Mouse (Mus musculus): ENCODE measurements at regions not wholly inside any gene's neighbourhood (a gene's known extent, or its start where the extent isn't known, plus 50 kb on each side); places are given as distances from the start of the nearest gene placed in this dataset.

DNA sequence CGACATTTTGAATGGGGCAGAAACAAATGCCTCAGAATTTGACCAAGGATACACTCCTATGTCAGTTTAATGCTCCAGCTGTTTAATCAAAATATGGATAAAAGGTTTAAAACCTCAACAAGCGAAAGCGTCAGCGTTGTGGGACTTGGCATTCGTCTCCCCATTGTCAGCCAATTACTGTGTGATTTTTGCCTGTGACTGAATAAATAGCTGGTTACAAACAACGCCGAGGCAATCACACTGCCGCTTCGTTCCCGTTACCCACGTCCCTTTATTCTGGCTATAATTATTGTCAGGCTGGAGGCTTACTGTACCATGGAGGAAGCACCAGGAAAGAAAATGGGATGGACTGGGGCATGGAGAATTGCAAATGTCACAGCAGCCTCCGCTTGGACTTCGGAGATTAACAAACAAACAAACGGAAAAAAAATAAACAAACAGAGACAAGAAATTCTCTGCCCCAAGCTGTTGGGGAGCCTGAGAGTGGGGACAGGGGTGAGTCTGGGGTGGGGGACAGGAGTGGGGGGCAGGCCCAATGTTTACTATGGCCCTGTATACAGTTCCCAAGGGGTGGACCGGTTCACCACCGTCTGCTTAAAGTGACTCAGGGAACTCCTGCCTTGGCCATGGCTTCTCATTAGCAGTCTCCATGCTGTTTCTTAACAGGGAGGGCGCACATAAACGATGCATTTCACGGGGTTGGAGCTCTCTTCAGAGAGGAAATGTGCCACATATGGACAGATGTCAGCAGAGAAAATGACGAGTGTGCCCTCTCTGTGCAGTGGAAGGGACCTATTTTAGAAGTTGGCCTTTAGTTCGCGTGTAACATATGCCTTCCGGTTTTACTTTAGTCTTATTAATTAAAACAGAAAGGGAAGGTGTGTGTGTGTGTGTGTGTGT lies 125.8 kb upstream of the Irx5 start:
- Histone ChIP-seq H3K27me3 (replicated peaks; ENCODE audit: control insufficient read depth, insufficient read depth, low read length) (no peaks in the 10 kb centered on the region), H3K36me3 (ENCODE audit: control insufficient read depth, insufficient read depth, low read length) (no peaks in the 10 kb centered on the region), H3K27ac (ENCODE audit: insufficient read depth, low read depth, low read length) (no peak overlapping the region), H3K4me1 (ENCODE audit: control insufficient read depth, insufficient read depth, low read length) (no peaks in the 10 kb centered on the region), H3K4me3 (ENCODE audit: insufficient read depth, low read depth, low read length) (no peak overlapping the region)
- no peak for TF ChIP-seq CTCF (conservative IDR thresholded peaks at IDR 0.05; ENCODE audit: insufficient read depth, insufficient read length, low read depth, low read length)
- TF ChIP-seq POLR2A (IDR thresholded peaks at IDR 0.05; ENCODE audit: low read depth, low read length), result no peak
- DNase-seq, result no peak
- 70% methylated on average over 23 of the region's 23 CpGs for WGBS

DNA sequence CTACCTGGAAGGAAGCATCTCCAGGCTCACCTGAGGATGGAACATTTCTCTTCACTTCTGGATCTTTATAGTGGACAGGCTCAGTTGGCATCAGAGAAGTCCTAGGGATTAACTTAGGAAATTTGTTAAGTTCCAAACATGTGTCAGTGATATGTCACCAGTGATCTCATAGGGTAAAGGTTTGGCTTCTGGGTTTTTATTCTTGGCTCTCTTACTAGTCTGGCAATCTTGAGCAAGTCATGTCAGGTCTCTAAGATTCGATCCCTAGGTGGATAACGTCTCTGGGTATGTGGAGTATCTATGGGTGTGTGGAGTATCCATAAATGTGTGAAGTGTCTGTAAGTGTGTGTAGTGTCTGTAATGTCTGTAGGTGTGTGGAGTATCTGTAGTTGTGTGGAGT lies 127.9 kb upstream of the Irx5 start:
- H3K4me3 ChIP-seq (ENCODE audit: insufficient read depth, low read depth, low read length), result no peak overlapping the region
- 92% methylated on average over 2 of the region's 2 CpGs for WGBS
- no peak overlapping the region for H3K27ac ChIP-seq (ENCODE audit: insufficient read depth, low read depth, low read length)
- no peaks in the 10 kb centered on the region for H3K4me1 ChIP-seq (ENCODE audit: control insufficient read depth, insufficient read depth, low read length)
- TF ChIP-seq CTCF (conservative IDR thresholded peaks at IDR 0.05; ENCODE audit: insufficient read depth, insufficient read length, low read depth, low read length) (no peak), POLR2A (IDR thresholded peaks at IDR 0.05; ENCODE audit: low read depth, low read length) (no peak)
- no peak for DNase-seq
- no peaks in the 10 kb centered on the region for H3K36me3 ChIP-seq (ENCODE audit: control insufficient read depth, insufficient read depth, low read length)
- H3K27me3 ChIP-seq (replicated peaks; ENCODE audit: control insufficient read depth, insufficient read depth, low read length), result no peaks in the 10 kb centered on the region

DNA sequence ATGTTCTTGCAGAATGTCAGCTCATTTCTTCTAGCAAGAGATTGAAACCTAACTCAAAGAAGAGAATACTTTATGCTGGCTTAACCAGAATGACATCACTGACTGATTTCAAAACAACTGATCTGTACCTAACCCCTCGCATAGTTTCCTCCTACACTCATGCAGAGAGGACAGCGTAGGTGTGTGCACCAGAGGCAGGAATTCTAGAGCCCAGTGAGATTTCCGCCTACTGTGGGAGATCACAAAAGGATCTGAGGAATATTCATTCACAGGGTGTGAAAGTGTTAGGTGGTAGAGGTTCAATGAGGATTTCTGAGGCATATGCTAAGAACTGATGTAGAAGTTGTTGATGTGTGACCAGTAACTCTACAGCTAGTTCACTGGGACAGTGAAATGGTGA lies 132.5 kb upstream of the Irx5 start:
- Histone ChIP-seq H3K4me1 (ENCODE audit: control insufficient read depth, insufficient read depth, low read length) (no peaks in the 10 kb centered on the region), H3K27me3 (replicated peaks; ENCODE audit: control insufficient read depth, insufficient read depth, low read length) (no peaks in the 10 kb centered on the region), H3K27ac (ENCODE audit: insufficient read depth, low read depth, low read length) (no peak overlapping the region), H3K36me3 (ENCODE audit: control insufficient read depth, insufficient read depth, low read length) (no peaks in the 10 kb centered on the region), H3K4me3 (ENCODE audit: insufficient read depth, low read depth, low read length) (no peak overlapping the region)
- DNase-seq, result no peak
- TF ChIP-seq CTCF (conservative IDR thresholded peaks at IDR 0.05; ENCODE audit: insufficient read depth, insufficient read length, low read depth, low read length) (no peak), POLR2A (IDR thresholded peaks at IDR 0.05; ENCODE audit: low read depth, low read length) (no peak)
- WGBS, result 77% methylated on average over 3 of the region's 3 CpGs

DNA sequence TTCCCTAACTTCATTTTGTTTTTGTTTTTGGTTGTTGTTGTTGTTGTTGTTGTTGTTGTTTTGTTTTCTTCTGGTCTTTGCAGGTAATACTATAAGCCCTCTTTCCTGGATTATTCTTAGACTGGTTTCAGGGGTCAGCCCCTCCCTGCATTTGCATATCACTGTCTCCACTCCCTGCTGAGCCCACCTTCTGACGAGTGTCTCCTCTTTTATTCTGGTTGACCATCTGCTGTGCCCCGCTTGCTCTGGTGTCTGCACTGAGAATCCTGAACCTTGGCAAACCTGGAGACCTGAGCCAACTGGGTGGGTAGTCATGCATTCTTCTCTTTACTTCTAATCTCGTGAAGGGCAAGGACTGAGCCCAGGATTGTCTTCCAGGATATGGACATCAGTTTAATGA lies 134.4 kb upstream of the Irx5 start:
- WGBS, result 62% methylated on average over 3 of the region's 3 CpGs
- H3K4me1 ChIP-seq (ENCODE audit: control insufficient read depth, insufficient read depth, low read length), result no peaks in the 10 kb centered on the region
- TF ChIP-seq CTCF (conservative IDR thresholded peaks at IDR 0.05; ENCODE audit: insufficient read depth, insufficient read length, low read depth, low read length), result no peak
- TF ChIP-seq POLR2A (IDR thresholded peaks at IDR 0.05; ENCODE audit: low read depth, low read length), result no peak

DNA sequence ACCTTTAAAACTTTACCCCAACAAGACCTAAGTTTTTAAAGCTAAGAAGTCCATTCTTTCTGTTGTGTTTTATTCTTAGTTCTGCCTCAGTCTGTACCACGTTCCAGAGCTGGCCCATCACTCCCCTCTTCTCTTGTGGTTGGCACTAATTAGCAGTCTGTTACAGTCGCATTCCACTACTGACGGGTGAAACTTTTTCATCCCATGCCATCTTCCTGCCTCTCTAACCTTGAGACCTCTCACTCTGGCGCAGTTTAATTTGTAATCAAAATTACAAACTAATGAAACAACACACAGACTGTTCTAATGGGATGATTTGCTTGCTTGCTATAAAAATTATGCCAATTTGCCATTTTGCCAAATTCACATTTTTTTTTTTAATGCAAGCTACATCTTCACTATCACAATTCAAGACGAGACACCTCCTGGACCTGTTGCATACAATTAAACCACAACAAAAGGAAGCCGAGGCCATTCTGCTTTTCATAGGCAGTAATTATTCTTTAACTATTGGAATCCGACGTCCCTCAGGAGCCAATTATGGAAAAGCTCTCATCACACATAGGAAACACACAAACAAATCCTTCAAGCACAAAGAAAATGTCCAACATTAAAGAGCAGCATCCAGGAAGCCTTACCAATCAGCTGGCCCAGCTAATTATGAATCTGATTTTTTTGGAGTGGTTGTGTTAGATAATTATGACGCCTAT lies 138.1 kb upstream of the Irx5 start:
- WGBS, result 65% methylated on average over 9 of the region's 9 CpGs

More for the DNA sequence above, 134.4 kb upstream of the Irx5 start:
- Histone ChIP-seq H3K27me3 (replicated peaks; ENCODE audit: control insufficient read depth, insufficient read depth, low read length) (no peaks in the 10 kb centered on the region), H3K27ac (ENCODE audit: insufficient read depth, low read depth, low read length) (no peak overlapping the region), H3K4me3 (ENCODE audit: insufficient read depth, low read depth, low read length) (no peak overlapping the region), H3K36me3 (ENCODE audit: control insufficient read depth, insufficient read depth, low read length) (no peaks in the 10 kb centered on the region)
- DNase-seq, result no peak

DNA sequence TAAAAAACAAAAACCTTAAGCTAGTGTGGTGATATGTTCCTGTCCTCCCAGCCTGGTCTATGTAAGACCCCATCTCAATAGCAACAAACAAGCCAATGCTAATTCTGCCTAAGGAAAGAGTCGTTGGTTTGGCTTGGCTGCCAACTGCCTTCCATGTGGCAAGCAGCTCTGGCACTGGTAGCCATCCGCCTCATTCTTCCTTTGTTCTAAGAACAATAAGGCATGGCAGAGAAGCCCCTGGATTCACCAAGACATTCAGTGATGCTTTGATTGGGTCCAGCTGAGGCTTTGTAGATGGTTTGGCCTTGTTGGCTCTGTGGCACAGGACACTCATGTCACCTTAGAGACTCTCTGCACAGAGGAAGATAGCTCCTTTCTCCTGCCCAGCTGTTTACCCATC lies 139.9 kb upstream of the Irx5 start:
- no peak for TF ChIP-seq CTCF (conservative IDR thresholded peaks at IDR 0.05; ENCODE audit: insufficient read depth, insufficient read length, low read depth, low read length)
- WGBS, result 84% methylated on average over 2 of the region's 2 CpGs
- H3K27me3 ChIP-seq (replicated peaks; ENCODE audit: control insufficient read depth, insufficient read depth, low read length), result no peaks in the 10 kb centered on the region; the same call in 1 of the 2 replicates

More for the DNA sequence above, 138.1 kb upstream of the Irx5 start:
- TF ChIP-seq CTCF (conservative IDR thresholded peaks at IDR 0.05; ENCODE audit: insufficient read depth, insufficient read length, low read depth, low read length), result no peak
- TF ChIP-seq POLR2A (IDR thresholded peaks at IDR 0.05; ENCODE audit: low read depth, low read length), result no peak
- no peaks in the 10 kb centered on the region for H3K4me1 ChIP-seq (ENCODE audit: control insufficient read depth, insufficient read depth, low read length)
- DNase-seq, result no peak
- H3K4me3 ChIP-seq (ENCODE audit: insufficient read depth, low read depth, low read length), result no peak overlapping the region
- H3K27me3 ChIP-seq (replicated peaks; ENCODE audit: control insufficient read depth, insufficient read depth, low read length), result no peaks in the 10 kb centered on the region; the same call in 1 of the 2 replicates
- no peak overlapping the region for H3K27ac ChIP-seq (ENCODE audit: insufficient read depth, low read depth, low read length)
- H3K36me3 ChIP-seq (ENCODE audit: control insufficient read depth, insufficient read depth, low read length), result no peaks in the 10 kb centered on the region

DNA sequence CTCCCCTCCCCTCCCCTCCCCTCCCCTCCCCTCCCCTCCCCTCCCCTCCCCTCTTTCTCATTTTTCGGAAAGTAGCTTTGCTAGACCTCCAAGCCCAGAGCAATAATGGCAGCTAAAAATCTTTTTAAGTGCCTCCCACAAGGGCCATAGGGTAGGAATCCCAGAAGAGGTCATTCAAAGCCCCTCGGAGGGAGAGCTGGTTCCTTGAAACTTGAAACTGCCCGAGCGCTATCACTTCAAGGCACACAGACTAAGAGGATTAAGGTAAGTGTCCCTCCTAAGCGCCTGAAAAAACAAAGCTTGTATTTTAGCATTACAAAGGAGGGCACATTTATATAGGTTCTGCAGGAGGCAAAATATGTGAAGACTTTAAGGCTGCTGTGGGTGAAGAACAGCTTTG lies 141.2 kb upstream of the Irx5 start:
- no peaks in the 10 kb centered on the region for H3K4me1 ChIP-seq (ENCODE audit: control insufficient read depth, insufficient read depth, low read length)
- no peaks in the 10 kb centered on the region; the same call in 1 of the 2 replicates for H3K27me3 ChIP-seq (replicated peaks; ENCODE audit: control insufficient read depth, insufficient read depth, low read length)
- TF ChIP-seq POLR2A (IDR thresholded peaks at IDR 0.05; ENCODE audit: low read depth, low read length) (no peak), CTCF (conservative IDR thresholded peaks at IDR 0.05; ENCODE audit: insufficient read depth, insufficient read length, low read depth, low read length) (no peak)
- H3K36me3 ChIP-seq (ENCODE audit: control insufficient read depth, insufficient read depth, low read length), result no peaks in the 10 kb centered on the region
- WGBS, result 35% methylated on average over 4 of the region's 5 CpGs
- no peak overlapping the region for H3K27ac ChIP-seq (ENCODE audit: insufficient read depth, low read depth, low read length)
- no peak overlapping the region for H3K4me3 ChIP-seq (ENCODE audit: insufficient read depth, low read depth, low read length)
- no peak for DNase-seq

More for the DNA sequence above, 139.9 kb upstream of the Irx5 start:
- no peak overlapping the region for H3K4me3 ChIP-seq (ENCODE audit: insufficient read depth, low read depth, low read length)
- H3K27ac ChIP-seq (ENCODE audit: insufficient read depth, low read depth, low read length), result no peak overlapping the region
- no peaks in the 10 kb centered on the region for H3K4me1 ChIP-seq (ENCODE audit: control insufficient read depth, insufficient read depth, low read length)
- no peaks in the 10 kb centered on the region for H3K36me3 ChIP-seq (ENCODE audit: control insufficient read depth, insufficient read depth, low read length)
- DNase-seq, result no peak

Measured in kidney, adult 2 months (tissue).